Mouse (Mus musculus) heart, embryonic 11.5 days (tissue): ENCODE results near the gene Gm26602. TPM values are rescaled to one million over a fixed set of nuclear protein-coding genes. Genes with fewer than 3 reads are reported as not detected.

Source experiments
- ATAC-seq: fragments of 200-750 bp; cut with Nextera tagmentation; replicated peaks from 2 replicates; pipeline ENCODE4 v1.8.0; 2017; ENCODE audit warnings: moderate library complexity; ENCODE audit not compliant: insufficient number of reproducible peaks, low FRiP score, low TSS enrichment
- H3K27ac ChIP-seq: fragments of 300-500 bp; sonication (generic); 2 replicates; pipeline ENCODE4 v1.5.1; 2014; ENCODE audit warnings: mild to moderate bottlenecking, low read depth, low read length
- H3K27me3 ChIP-seq: fragments of 300-500 bp; sonication (generic); 2 replicates; pipeline ENCODE4 v1.6.1; 2014; ENCODE audit warnings: mild to moderate bottlenecking, low read length, mixed read lengths; ENCODE audit not compliant: control insufficient read depth, insufficient read depth
- H3K36me3 ChIP-seq: fragments of 300-500 bp; sonication (generic); 2 replicates; pipeline ENCODE4 v1.6.1; 2014; ENCODE audit warnings: mild to moderate bottlenecking, low read length, moderate library complexity, mixed read lengths; ENCODE audit not compliant: control insufficient read depth, insufficient read depth
- H3K4me1 ChIP-seq: fragments of 300-500 bp; sonication (generic); 2 replicates; pipeline ENCODE4 v1.6.1; 2014; ENCODE audit warnings: low read length; ENCODE audit not compliant: control insufficient read depth, insufficient read depth
- H3K4me2 ChIP-seq: fragments of 300-500 bp; sonication (generic); 2 replicates; pipeline ENCODE4 v1.6.1; 2014; ENCODE audit warnings: mild to moderate bottlenecking, moderate library complexity
- H3K4me3 ChIP-seq: fragments of 300-500 bp; sonication (generic); 2 replicates; pipeline ENCODE4 v1.5.1; 2014; ENCODE audit warnings: low read depth, low read length
- H3K9ac ChIP-seq: fragments of 300-500 bp; sonication (generic); 2 replicates; pipeline ENCODE4 v1.6.1; 2014; ENCODE audit warnings: mild to moderate bottlenecking, low read depth, low read length, moderate library complexity
- H3K9me3 ChIP-seq: fragments of 300-500 bp; sonication (generic); replicated peaks from 2 replicates; pipeline ENCODE4 v1.6.1; 2016; ENCODE audit warnings: low read length; ENCODE audit not compliant: control insufficient read depth
- WGBS: fragments of 180-500 bp; shearing (Covaris S2); extraction: QIAGEN DNeasy Blood & Tissue Kit; methylation state at CpG from one replicate; pipeline ENCODE4 v1.1.7; 2014; ENCODE audit not compliant: insufficient replicate concordance; 5-methylcytosine and 5-hydroxymethylcytosine counted together
- polyA plus RNA-seq: library from polyadenylated mRNA; unstranded; fragments of >200 nt; fragmentation: Nextera tagmentation; extraction: Ambion mirVana; gene quantifications from 2 replicates; pipeline ENCODE4 v1.2.1, GENCODE M21; 2014

Gene Gm26602
- polyA plus RNA-seq, 1 experiment from 2014 or later: 8.1 TPM

DNA sequence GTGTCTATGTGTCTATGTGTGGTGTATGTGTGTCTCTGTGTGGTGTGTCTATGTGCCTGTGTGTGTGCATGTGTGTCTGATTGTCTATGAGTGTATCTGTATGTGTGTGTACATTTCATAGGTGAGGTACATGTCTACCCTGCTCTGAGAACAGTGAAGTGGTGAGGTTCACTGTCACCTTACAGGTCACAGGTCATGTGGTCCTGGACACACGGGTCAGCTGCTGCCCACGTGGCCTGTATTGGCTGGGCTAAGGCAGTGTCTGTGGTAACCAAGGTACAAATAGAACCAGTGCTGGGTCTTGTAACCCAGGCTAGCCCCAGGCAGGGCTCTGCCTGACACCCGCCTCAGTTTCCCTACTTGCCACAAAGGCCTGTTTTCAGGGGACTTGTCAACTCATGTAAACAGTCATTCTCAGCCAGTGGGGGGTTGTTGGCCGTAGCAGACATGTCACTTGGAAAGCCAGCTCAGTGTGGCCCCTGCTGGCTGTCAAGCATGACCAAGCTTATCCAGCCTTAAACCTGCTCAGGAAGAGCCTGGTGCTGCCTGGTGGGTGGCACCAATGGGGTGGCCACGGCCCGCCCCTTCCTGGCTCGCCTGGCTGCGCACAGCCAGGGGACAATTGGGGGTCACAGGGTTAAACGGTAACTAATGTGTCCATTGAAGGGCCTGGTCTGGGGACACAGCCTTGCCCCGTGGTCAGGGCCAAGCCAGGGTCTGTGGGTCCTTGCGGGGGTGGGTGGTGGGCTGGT, 27.3 kb downstream of the Gm26602 start:
- no peak overlapping the region for H3K27ac ChIP-seq
- WGBS: 82% methylated on average over 11 of the region's 11 CpGs
- 0 out of 2 replicates have a peak overlapping the region, but pooled peaks have one; percentile 34 for H3K9ac ChIP-seq
- peaks cover 20% of the 10 kb centered on the region for H3K36me3 ChIP-seq
- no peaks in the 10 kb centered on the region for H3K9me3 ChIP-seq
- H3K27me3 ChIP-seq: no peaks in the 10 kb centered on the region
- H3K4me2 ChIP-seq: no peak overlapping the region
- no peak for ATAC-seq
- peaks cover 66% of the 10 kb centered on the region for H3K4me1 ChIP-seq
- no peak overlapping the region for H3K4me3 ChIP-seq

DNA sequence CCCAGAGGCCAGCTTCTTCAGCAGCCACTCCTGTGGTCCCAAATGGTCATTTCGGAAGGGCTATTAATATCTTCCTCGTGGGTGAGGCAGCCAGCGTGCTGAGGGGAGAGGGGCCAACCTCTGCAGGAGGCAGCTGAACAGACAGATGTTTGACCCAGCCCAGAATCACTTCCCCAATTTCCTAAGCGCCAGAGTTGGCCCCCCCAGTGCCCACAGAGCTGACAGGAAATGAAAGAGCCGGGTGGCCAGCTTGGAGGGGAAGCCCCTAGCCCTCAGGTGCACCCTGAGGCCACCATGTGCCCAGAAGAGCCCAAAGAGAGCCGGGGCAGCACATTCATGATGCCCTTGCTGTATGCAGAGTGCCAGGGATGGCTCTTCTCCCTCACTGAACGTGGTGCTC, 30.1 kb downstream of the Gm26602 start:
- Histone ChIP-seq H3K27ac (0 out of 2 replicates have a peak overlapping the region, but pooled peaks have one; percentile 46), H3K4me3 (no peak overlapping the region), H3K9ac (no peak overlapping the region), H3K36me3 (peaks cover 14% of the 10 kb centered on the region), H3K9me3 (no peaks in the 10 kb centered on the region), H3K4me2 (peak overlapping the region; percentile 11; the same call in 1 of the 2 replicates), H3K4me1 (peaks cover 60% of the 10 kb centered on the region), H3K27me3 (no peaks in the 10 kb centered on the region)
- WGBS: 54% methylated on average over 7 of the region's 7 CpGs
- ATAC-seq: no peak

DNA sequence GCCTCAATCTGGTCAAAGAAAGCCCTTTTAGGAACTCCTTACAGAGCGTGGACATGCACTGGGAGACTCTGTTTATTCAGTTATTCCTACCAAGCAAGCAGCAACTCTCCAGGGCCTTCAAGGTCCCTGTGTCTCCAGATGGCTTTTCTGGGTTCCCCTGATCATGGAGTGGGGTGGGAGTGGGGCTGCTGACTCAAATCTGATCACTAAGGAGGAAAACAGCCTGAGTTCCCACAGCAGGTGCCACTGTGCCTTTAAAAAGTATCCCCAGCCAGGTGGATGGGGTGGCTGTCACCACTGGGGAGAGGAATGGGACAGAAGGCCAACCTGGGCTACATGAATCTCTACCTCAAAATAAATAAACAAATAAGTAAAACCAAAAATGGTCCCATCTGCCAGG, 32.3 kb downstream of the Gm26602 start:
- ATAC-seq: no peak
- no peak overlapping the region for H3K27ac ChIP-seq
- H3K4me3 ChIP-seq: no peak overlapping the region
- H3K4me2 ChIP-seq: no peak overlapping the region
- H3K9ac ChIP-seq: no peak overlapping the region
- peaks cover 57% of the 10 kb centered on the region for H3K4me1 ChIP-seq
- 82% methylated on average over 1 of the region's 1 CpGs for WGBS
- H3K27me3 ChIP-seq: no peaks in the 10 kb centered on the region
- H3K36me3 ChIP-seq: peaks cover 10% of the 10 kb centered on the region
- H3K9me3 ChIP-seq: no peaks in the 10 kb centered on the region

DNA sequence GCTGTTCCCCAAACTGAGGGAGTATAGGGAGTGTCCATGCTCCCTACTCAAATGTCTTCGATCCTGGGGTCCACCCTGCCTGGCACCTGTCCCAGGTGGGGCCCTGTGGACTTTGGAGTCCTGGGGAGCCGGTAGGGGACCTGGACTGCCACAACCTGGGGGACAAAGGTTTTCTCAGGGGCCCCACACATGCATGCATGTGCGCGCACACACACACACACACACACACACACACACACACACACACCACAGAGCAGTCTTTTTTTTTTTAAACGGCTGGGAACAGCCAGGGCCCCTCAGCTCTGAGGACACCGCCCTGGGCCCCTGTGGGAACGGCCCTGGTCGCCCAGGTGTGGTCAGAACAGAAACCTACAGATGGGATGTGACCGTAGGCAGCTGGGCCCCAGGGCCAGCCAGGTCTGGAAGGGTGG, 32.8 kb downstream of the Gm26602 start:
- Histone ChIP-seq H3K4me1 (peaks cover 52% of the 10 kb centered on the region), H3K36me3 (peaks cover 7% of the 10 kb centered on the region), H3K4me2 (peak overlapping the region; percentile 14; the same call in 1 of the 2 replicates), H3K4me3 (no peak overlapping the region), H3K9me3 (no peaks in the 10 kb centered on the region), H3K27ac (peak overlapping the region; percentile 8; the same call in 1 of the 2 replicates), H3K9ac (no peak overlapping the region), H3K27me3 (no peaks in the 10 kb centered on the region)
- 0 out of 2 replicates have a peak, but pooled peaks have one; percentile 23 for ATAC-seq
- 70% methylated on average over 9 of the region's 9 CpGs for WGBS

DNA sequence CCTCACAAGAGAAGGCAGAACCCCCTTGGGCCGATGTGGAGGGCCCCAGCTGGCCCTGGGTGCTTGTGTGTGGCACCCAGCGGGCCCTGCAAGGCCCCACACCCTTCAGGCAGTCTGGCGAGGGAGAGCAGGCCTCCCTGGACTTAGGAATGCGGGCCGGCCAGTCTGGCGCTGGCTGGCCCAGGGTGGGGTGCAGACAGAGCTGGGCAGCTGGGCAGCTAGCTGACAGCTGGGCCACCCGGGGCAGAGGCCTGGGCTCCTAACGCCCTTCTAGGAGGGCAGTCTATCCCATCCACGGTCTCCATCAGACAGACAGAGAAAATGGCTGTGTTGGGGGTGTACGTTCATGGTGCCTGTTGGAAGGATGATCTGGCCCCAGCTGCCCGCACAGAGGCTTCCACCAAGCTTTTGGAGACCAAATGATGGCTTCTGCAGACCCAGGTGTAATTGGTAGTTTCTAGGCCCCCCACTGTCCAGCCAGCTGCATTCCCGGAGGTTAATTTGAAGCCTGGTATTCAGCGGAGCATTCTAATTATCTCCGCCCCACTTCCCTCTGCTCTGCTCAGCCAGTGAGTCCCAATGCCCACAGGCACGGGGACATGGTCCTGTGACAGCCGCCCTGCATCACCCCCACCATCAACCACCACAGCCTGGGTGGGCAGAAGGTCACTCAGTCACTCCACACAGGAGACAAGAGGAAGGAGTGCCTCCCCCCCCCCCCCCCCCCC, 35.0 kb downstream of the Gm26602 start:
- peaks cover 15% of the 10 kb centered on the region for H3K36me3 ChIP-seq

DNA sequence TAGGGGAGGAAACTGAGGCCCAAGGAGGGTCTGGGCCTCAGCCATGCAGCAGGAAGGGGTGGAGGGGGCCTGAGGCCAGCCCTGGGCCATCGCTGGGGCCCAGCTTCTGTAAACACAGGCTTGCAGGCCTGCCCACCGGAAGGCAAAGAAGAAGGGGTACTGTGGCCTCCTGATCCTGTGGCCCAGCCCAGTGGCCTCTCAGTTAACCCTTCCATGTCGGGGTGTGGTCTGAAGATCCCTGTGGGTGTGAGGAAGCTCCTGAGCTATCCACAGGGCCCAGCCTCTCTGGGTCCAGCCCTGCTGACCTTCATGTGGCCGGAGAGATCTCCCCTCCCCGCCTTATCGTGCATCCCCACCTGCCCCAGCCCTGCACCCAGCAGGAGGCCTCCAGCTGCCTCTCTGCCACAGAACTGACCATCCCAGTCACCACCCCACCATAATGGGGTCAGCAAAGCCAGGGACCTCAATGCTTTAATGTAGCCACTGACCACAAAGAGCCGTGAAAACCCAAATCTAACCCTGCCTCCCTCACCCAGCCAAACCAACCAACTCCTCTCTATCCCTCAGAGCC, 36.2 kb downstream of the Gm26602 start:
- peaks cover 34% of the 10 kb centered on the region for H3K4me1 ChIP-seq
- H3K9me3 ChIP-seq: no peaks in the 10 kb centered on the region
- peaks cover 20% of the 10 kb centered on the region for H3K36me3 ChIP-seq
- ATAC-seq: peak; percentile 88
- peak overlapping the region; percentile 59 for H3K9ac ChIP-seq
- 12% methylated on average over 7 of the region's 7 CpGs for WGBS
- H3K4me2 ChIP-seq: peak overlapping the region; percentile 53
- H3K27me3 ChIP-seq: no peaks in the 10 kb centered on the region
- H3K27ac ChIP-seq: peak overlapping the region; percentile 90
- peak overlapping the region; percentile 2; the same call in 1 of the 2 replicates for H3K4me3 ChIP-seq

More for the DNA sequence above, 35.0 kb downstream of the Gm26602 start:
- H3K27ac ChIP-seq: peak overlapping the region; percentile 90
- H3K4me2 ChIP-seq: peak overlapping the region; percentile 53
- no peak for ATAC-seq
- no peaks in the 10 kb centered on the region for H3K9me3 ChIP-seq
- no peaks in the 10 kb centered on the region for H3K27me3 ChIP-seq
- WGBS: 34% methylated on average over 16 of the region's 16 CpGs
- peaks cover 41% of the 10 kb centered on the region for H3K4me1 ChIP-seq
- peak overlapping the region; percentile 2; the same call in 1 of the 2 replicates for H3K4me3 ChIP-seq
- peak overlapping the region; percentile 68 for H3K9ac ChIP-seq

DNA sequence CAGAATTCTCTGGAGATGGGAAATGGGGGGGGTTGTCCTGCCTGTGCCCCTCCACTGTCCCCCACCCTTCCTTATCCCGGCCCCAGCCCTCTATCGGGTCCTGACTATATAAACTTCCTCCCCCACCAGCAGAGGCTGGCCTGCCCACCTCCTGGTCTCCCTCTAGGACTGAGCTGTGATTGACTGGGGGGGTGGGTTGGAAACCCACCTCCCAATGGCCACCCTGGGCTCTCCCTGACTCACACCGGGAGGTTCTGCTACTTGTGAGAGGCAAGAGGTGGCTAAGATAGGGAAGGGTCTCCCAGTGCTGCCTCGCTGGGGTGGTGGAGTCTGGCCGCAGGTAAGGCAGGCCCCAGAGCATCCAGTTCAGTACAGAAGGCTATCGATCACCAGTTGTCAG, 36.8 kb downstream of the Gm26602 start:
- H3K27me3 ChIP-seq: no peaks in the 10 kb centered on the region
- peak overlapping the region; percentile 36 for H3K4me2 ChIP-seq
- H3K9me3 ChIP-seq: no peaks in the 10 kb centered on the region
- peak overlapping the region; percentile 59 for H3K9ac ChIP-seq
- no peak for ATAC-seq
- H3K27ac ChIP-seq: peak overlapping the region; percentile 90
- H3K4me3 ChIP-seq: no peak overlapping the region; the same call in 1 of the 2 replicates
- H3K4me1 ChIP-seq: peaks cover 34% of the 10 kb centered on the region
- H3K36me3 ChIP-seq: peaks cover 15% of the 10 kb centered on the region
- 58% methylated on average over 6 of the region's 6 CpGs for WGBS

DNA sequence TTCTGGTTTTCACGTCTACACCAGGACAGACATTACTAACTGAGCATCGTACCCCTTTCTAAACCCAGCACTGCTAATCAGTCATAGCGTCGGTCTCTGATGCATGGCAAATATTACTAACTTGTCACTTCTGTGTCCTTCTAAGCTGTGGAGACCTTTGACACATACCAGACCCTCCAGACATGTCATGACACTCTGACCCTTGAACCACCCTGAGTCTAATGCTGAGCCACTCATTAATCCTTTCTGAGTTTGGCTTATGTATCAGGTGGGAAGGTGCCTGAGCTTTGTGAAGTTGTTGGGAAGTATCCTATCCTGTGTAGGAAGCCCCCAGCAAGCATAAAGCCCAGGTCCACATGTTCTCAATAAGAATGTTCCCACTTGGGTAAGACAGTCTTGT, 39.2 kb downstream of the Gm26602 start:
- no peak overlapping the region for H3K4me3 ChIP-seq
- H3K27ac ChIP-seq: no peak overlapping the region
- WGBS: 69% methylated on average over 4 of the region's 4 CpGs
- H3K4me2 ChIP-seq: no peak overlapping the region
- H3K9ac ChIP-seq: no peak overlapping the region
- H3K36me3 ChIP-seq: peaks cover 15% of the 10 kb centered on the region
- ATAC-seq: no peak
- H3K9me3 ChIP-seq: no peaks in the 10 kb centered on the region
- H3K27me3 ChIP-seq: no peaks in the 10 kb centered on the region
- peaks cover 28% of the 10 kb centered on the region for H3K4me1 ChIP-seq
